Mouse (Mus musculus) mature B cell (primary cell): Measurements from ENCODE around the gene Ash1l.
"Not testable (repeated sequence)": the region's sequence is repeated elsewhere in the genome, so short reads cannot be mapped to it uniquely, and the experiment has no call there.

Experiments
- in situ Hi-C: fragments of 300-500 bp; cut with MboI; formaldehyde crosslinking; loops from 2 replicates; pipeline ENCODE4 v1.14.3; 2019

Gene Ash1l

GRCm38 (mm10) chr3:88953736-88954135, 3.3 kb downstream of the Ash1l start:
- in situ Hi-C loops: no loop called here

GRCm38 (mm10) chr3:88963211-88963610, 12.8 kb downstream of the Ash1l start:
- in situ Hi-C loops: not testable (repeated sequence)

GRCm38 (mm10) chr3:88975012-88975411, 24.6 kb downstream of the Ash1l start:
- in situ Hi-C loops: no loop called here

- in situ Hi-C loops: no loop called here
These were observed 31.0 kb downstream of the Ash1l start for GRCm38 (mm10) chr3:88981206-88982010.

GRCm38 (mm10) chr3:88983921-88984381, 33.5 kb downstream of the Ash1l start:
- in situ Hi-C loops: no loop called here

GRCm38 (mm10) chr3:88992793-88993192, 42.4 kb downstream of the Ash1l start:
- in situ Hi-C loops: no loop called here

GRCm38 (mm10) chr3:89001536-89001935, 51.1 kb downstream of the Ash1l start:
- in situ Hi-C loops: no loop called here

- in situ Hi-C loops: not testable (repeated sequence)
These were observed 80.5 kb downstream of the Ash1l start for GRCm38 (mm10) chr3:89030896-89031295.

GRCm38 (mm10) chr3:89043359-89043758, 92.9 kb downstream of the Ash1l start:
- in situ Hi-C loops: no loop called here

- in situ Hi-C loops: no loop called here
These were observed 107.9 kb downstream of the Ash1l start for GRCm38 (mm10) chr3:89058361-89058760.

- in situ Hi-C loops: no loop called here
These were observed 108.4 kb downstream of the Ash1l start for GRCm38 (mm10) chr3:89058783-89059182.

GRCm38 (mm10) chr3:89061696-89062095, 111.3 kb downstream of the Ash1l start:
- in situ Hi-C loops: no loop called here

GRCm38 (mm10) chr3:89067265-89067664, 116.8 kb downstream of the Ash1l start:
- in situ Hi-C loops: no loop called here

GRCm38 (mm10) chr3:89077383-89077782, 127.0 kb downstream of the Ash1l start:
- in situ Hi-C loops: no loop called here

GRCm38 (mm10) chr3:89082287-89082686, 131.9 kb downstream of the Ash1l start:
- in situ Hi-C loops: not testable (repeated sequence)

- in situ Hi-C loops: no loop called here
These were observed 133.7 kb downstream of the Ash1l start for GRCm38 (mm10) chr3:89084133-89084532.

- in situ Hi-C loops: no loop called here
These were observed 134.3 kb downstream of the Ash1l start for GRCm38 (mm10) chr3:89084654-89085190.

- in situ Hi-C loops: no loop called here
These were observed 137.1 kb downstream of the Ash1l start for GRCm38 (mm10) chr3:89087338-89088110.

GRCm38 (mm10) chr3:89088974-89089373, 138.6 kb downstream of the Ash1l start:
- in situ Hi-C loops: no loop called here

- in situ Hi-C loops: no loop called here
These were observed 139.6 kb downstream of the Ash1l start for GRCm38 (mm10) chr3:89089882-89090591.

GRCm38 (mm10) chr3:89090694-89091655, 140.6 kb downstream of the Ash1l start:
- in situ Hi-C loops: no loop called here
